Mouse (Mus musculus) heart, postnatal 14 days (tissue): ENCODE measurements around the gene Svs2. TPM values are rescaled to one million over a fixed set of nuclear protein-coding genes. Genes with fewer than 3 reads are reported as not detected.

Experiments used
- total RNA-seq, 2 experiments: library from RNA; stranded (reverse); gene quantifications; 2 replicates each; pipeline ENCODE4 v1.2.3; 2021

The Svs2 gene
- total RNA-seq, 2 experiments from 2014 or later = not detected

Other genes with a start within 250 kb of the Svs2 start
- gene Ywhab, start 243.5 kb downstream of the Svs2 start, total RNA-seq = 10 to 100 TPM; 93.5 to 98.0 TPM
- gene Pabpc1l, start 213.0 kb downstream of the Svs2 start, total RNA-seq = under 1 TPM; 0.79 to 0.83 TPM
- 10 to 100 TPM; 17.0 to 20.4 TPM for gene Stk4, start 168.1 kb downstream of the Svs2 start, total RNA-seq
- 10 to 100 TPM; 19.3 to 19.9 TPM for gene Tomm34, start 167.3 kb downstream of the Svs2 start, total RNA-seq
- gene Kcns1, start 67.4 kb downstream of the Svs2 start, total RNA-seq = not detected
- gene Wfdc5, start 55.7 kb downstream of the Svs2 start, total RNA-seq = not detected
- not detected for gene Wfdc12, start 47.9 kb downstream of the Svs2 start, total RNA-seq
- gene Wfdc15a, start 38.3 kb downstream of the Svs2 start, total RNA-seq = not detected
- gene Wfdc15b, start 16.8 kb downstream of the Svs2 start, total RNA-seq = not detected
- not detected for gene Svs3b, start 18.2 kb upstream of the Svs2 start, total RNA-seq
- not detected for gene Svs4, start 40.0 kb upstream of the Svs2 start, total RNA-seq
- gene Svs3a, start 50.8 kb upstream of the Svs2 start, total RNA-seq = not detected
- not detected for gene Svs6, start 78.3 kb upstream of the Svs2 start, total RNA-seq
- gene Svs5, start 94.3 kb upstream of the Svs2 start, total RNA-seq = not detected
- gene Slpi, start 150.6 kb upstream of the Svs2 start, total RNA-seq = 1 to 10 TPM; 1.4 to 3.6 TPM
- not detected for gene Rbpjl, start 164.7 kb upstream of the Svs2 start, total RNA-seq
- 1 to 10 TPM; 1.2 to 1.5 TPM for gene Matn4, start 166.7 kb upstream of the Svs2 start, total RNA-seq
- 10 to 100 TPM; 20.0 to 27.0 TPM for gene Sdc4, start 205.4 kb upstream of the Svs2 start, total RNA-seq
- 10 to 100 TPM; 21.2 to 21.9 TPM for gene Sys1, start 218.5 kb upstream of the Svs2 start, total RNA-seq
- 1 to 10 TPM; 3.0 to 5.3 TPM for gene Gm20458, start 222.5 kb upstream of the Svs2 start, total RNA-seq
- not detected for gene Trp53tg5, start 235.3 kb upstream of the Svs2 start, total RNA-seq
- 10 to 100 TPM; 17.9 to 19.0 TPM for gene Dbndd2, start 247.6 kb upstream of the Svs2 start, total RNA-seq